Mouse (Mus musculus): ENCODE measurements around the gene Dpp10. TPM values are rescaled to one million over a fixed set of nuclear protein-coding genes. Genes with fewer than 3 reads are reported as not detected.

Dpp10 gene
- 5.5 and 6.9 TPM in 2 replicates for polyA plus RNA-seq (2015; fragmentation: Nextera tagmentation; extraction: Ambion mirVana)

GRCm38 (mm10) chr1:124044925-124045640 lies at the start of gene Dpp10:
Dpp10 (minus strand) TSS chr1:124045559.
- H3K4me3 ChIP-seq (replicated peaks): peak within 1 kb of the TSS; percentile 65
- 1% methylated on average over 30 of the region's 38 CpGs for WGBS
- ATAC-seq: peak; percentile 69
- peak within 1 kb of the TSS; percentile 68 for H3K9ac ChIP-seq (replicated peaks)
- H3K27me3 ChIP-seq: peaks cover 30% of the 10 kb centered on the region
- H3K9me3 ChIP-seq: no peaks in the 10 kb centered on the region
- H3K4me2 ChIP-seq (replicated peaks): peak within 1 kb of the TSS; percentile 86
- H3K4me1 ChIP-seq (replicated peaks): peaks cover 15% of the 10 kb centered on the region
- H3K36me3 ChIP-seq: no peaks in the 10 kb centered on the region
- peak within 1 kb of the TSS; percentile 68 for H3K27ac ChIP-seq

- peaks cover 15% of the 10 kb centered on the region for H3K4me1 ChIP-seq (replicated peaks)
- H3K4me2 ChIP-seq (replicated peaks): no peak overlapping the region
- 87% methylated on average over 1 of the region's 1 CpGs for WGBS
- H3K27me3 ChIP-seq: peaks cover 23% of the 10 kb centered on the region
- ATAC-seq: no peak
- H3K9ac ChIP-seq (replicated peaks): no peak overlapping the region
- H3K9me3 ChIP-seq: no peaks in the 10 kb centered on the region
- no peaks in the 10 kb centered on the region for H3K36me3 ChIP-seq
- H3K4me3 ChIP-seq (replicated peaks): no peak overlapping the region
- H3K27ac ChIP-seq: no peak overlapping the region
Measured at GRCm38 (mm10) chr1:124048544-124048943, 3.2 kb upstream of the Dpp10 start.

- Histone ChIP-seq H3K4me2 (replicated peaks) (peak overlapping the region; percentile 86), H3K27me3 (peaks cover 30% of the 10 kb centered on the region), H3K36me3 (no peaks in the 10 kb centered on the region), H3K4me1 (replicated peaks) (peaks cover 15% of the 10 kb centered on the region), H3K4me3 (replicated peaks) (peak overlapping the region; percentile 65), H3K9ac (replicated peaks) (peak overlapping the region; percentile 68), H3K27ac (peak overlapping the region; percentile 68), H3K9me3 (no peaks in the 10 kb centered on the region)
- 1% methylated on average over 44 of the region's 44 CpGs for WGBS
- peak; percentile 96 for ATAC-seq
Measured at GRCm38 (mm10) chr1:124045761-124046300, 472 bp upstream of the Dpp10 start.

GRCm38 (mm10) chr1:124044161-124044560 lies 1.2 kb downstream of the Dpp10 start:
- no peaks in the 10 kb centered on the region for H3K36me3 ChIP-seq
- H3K4me1 ChIP-seq (replicated peaks): peaks cover 15% of the 10 kb centered on the region
- no peaks in the 10 kb centered on the region for H3K9me3 ChIP-seq
- 11% methylated on average over 12 of the region's 12 CpGs for WGBS
- H3K27ac ChIP-seq: no peak overlapping the region
- H3K4me3 ChIP-seq (replicated peaks): peak overlapping the region; percentile 65
- peak overlapping the region; percentile 68 for H3K9ac ChIP-seq (replicated peaks)
- H3K27me3 ChIP-seq: peaks cover 30% of the 10 kb centered on the region
- H3K4me2 ChIP-seq (replicated peaks): peak overlapping the region; percentile 86
- ATAC-seq: no peak

DNA sequence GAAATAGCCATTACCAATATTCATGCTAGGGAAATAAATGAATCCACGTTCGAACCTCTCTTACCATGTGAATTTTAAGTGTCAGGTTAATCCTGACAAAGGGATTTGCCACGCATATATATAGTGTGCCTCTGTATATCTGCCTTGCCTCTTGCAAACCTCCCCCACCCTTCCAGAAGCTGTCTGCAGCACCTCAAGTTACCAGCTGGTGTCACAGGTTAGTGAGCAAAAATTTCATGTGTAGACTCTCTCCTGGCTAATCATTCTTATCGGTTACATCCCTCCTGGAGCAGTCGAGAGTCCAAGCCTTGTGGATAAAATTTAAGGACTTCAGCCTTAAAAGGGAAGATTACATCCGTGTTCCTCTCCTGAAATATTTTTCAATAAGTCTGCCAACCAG lies 1.9 kb downstream of the Dpp10 start:
- H3K27me3 ChIP-seq: peaks cover 30% of the 10 kb centered on the region
- H3K4me1 ChIP-seq (replicated peaks): peaks cover 15% of the 10 kb centered on the region
- ATAC-seq: no peak
- no peak overlapping the region for H3K27ac ChIP-seq
- 52% methylated on average over 6 of the region's 6 CpGs for WGBS
- no peak overlapping the region; the same call in 1 of the 2 replicates for H3K9ac ChIP-seq (replicated peaks)
- no peaks in the 10 kb centered on the region for H3K36me3 ChIP-seq
- peak overlapping the region; percentile 65 for H3K4me3 ChIP-seq (replicated peaks)
- peak overlapping the region; percentile 86 for H3K4me2 ChIP-seq (replicated peaks)
- no peaks in the 10 kb centered on the region for H3K9me3 ChIP-seq

GRCm38 (mm10) chr1:124041559-124041958 lies 3.8 kb downstream of the Dpp10 start:
- H3K27ac ChIP-seq: no peak overlapping the region
- ATAC-seq: no peak
- 7% methylated on average over 3 of the region's 3 CpGs for WGBS
- H3K27me3 ChIP-seq: peaks cover 26% of the 10 kb centered on the region
- no peak overlapping the region for H3K4me2 ChIP-seq (replicated peaks)
- no peaks in the 10 kb centered on the region for H3K36me3 ChIP-seq
- no peaks in the 10 kb centered on the region for H3K9me3 ChIP-seq
- no peak overlapping the region for H3K9ac ChIP-seq (replicated peaks)
- no peak overlapping the region for H3K4me3 ChIP-seq (replicated peaks)
- H3K4me1 ChIP-seq (replicated peaks): peaks cover 15% of the 10 kb centered on the region

- Histone ChIP-seq H3K4me3 (replicated peaks) (no peak overlapping the region), H3K36me3 (no peaks in the 10 kb centered on the region), H3K4me1 (replicated peaks) (no peaks in the 10 kb centered on the region), H3K27ac (no peak overlapping the region), H3K27me3 (no peaks in the 10 kb centered on the region), H3K4me2 (replicated peaks) (no peak overlapping the region), H3K9ac (replicated peaks) (no peak overlapping the region), H3K9me3 (no peaks in the 10 kb centered on the region)
- 69% methylated on average over 4 of the region's 4 CpGs for WGBS
- ATAC-seq: no peak
Measured at GRCm38 (mm10) chr1:124035306-124035990, 9.9 kb downstream of the Dpp10 start.

DNA sequence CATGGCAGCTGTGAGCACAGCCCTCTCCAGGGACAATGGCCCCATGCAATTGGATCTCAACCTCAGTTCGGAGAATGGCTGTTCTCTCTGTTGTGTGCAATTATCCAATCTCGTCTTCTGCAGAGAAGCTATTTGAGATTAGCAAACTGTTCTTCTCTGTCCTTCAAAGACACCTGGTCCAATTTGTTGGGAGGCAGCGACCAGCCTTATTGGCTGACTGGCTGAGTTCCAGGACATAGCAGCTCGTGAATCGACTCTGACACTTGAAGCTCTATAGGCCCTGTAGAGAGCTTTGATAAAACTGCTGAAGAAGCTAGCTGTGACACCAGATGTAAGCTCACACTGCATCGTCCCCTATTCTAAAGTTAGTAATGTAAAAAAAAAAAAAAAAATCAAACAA lies 12.7 kb downstream of the Dpp10 start:
- Histone ChIP-seq H3K4me3 (replicated peaks) (no peak overlapping the region), H3K4me1 (replicated peaks) (no peaks in the 10 kb centered on the region), H3K36me3 (no peaks in the 10 kb centered on the region), H3K4me2 (replicated peaks) (no peak overlapping the region), H3K27ac (no peak overlapping the region), H3K9me3 (no peaks in the 10 kb centered on the region), H3K27me3 (no peaks in the 10 kb centered on the region), H3K9ac (replicated peaks) (no peak overlapping the region)
- no peak for ATAC-seq
- 76% methylated on average over 6 of the region's 6 CpGs for WGBS

- WGBS: 79% methylated on average over 2 of the region's 2 CpGs
- Histone ChIP-seq H3K27me3 (no peaks in the 10 kb centered on the region), H3K4me1 (replicated peaks) (no peaks in the 10 kb centered on the region), H3K9ac (replicated peaks) (no peak overlapping the region), H3K36me3 (no peaks in the 10 kb centered on the region), H3K4me2 (replicated peaks) (no peak overlapping the region), H3K9me3 (no peaks in the 10 kb centered on the region), H3K4me3 (replicated peaks) (no peak overlapping the region), H3K27ac (no peak overlapping the region)
- ATAC-seq: no peak
Measured at GRCm38 (mm10) chr1:124031968-124032367, 13.4 kb downstream of the Dpp10 start.

DNA sequence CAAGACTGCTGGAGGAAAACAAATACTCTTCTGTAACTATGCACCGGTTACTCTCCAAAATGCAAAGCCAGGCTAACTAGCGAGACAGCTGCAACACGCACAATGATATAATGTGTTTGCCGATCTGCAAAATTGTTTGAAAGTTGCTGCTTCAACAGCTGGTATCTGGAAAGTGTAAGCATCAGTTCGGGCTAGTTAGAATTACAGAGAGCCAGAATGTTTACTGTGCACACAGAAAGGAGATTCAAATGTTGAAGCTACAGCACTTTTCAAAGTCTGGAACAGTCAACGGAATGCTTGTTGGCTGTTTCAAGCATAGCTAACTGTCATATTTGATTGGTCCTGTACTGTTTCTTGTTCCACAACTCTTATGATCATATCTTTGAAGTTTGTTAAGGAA lies 42.6 kb downstream of the Dpp10 start:
- H3K9me3 ChIP-seq: no peaks in the 10 kb centered on the region
- no peak overlapping the region for H3K9ac ChIP-seq (replicated peaks)
- H3K4me3 ChIP-seq (replicated peaks): no peak overlapping the region
- no peaks in the 10 kb centered on the region for H3K4me1 ChIP-seq (replicated peaks)
- H3K36me3 ChIP-seq: no peaks in the 10 kb centered on the region
- H3K27me3 ChIP-seq: no peaks in the 10 kb centered on the region
- no peak for ATAC-seq
- 83% methylated on average over 6 of the region's 6 CpGs for WGBS
- no peak overlapping the region for H3K27ac ChIP-seq
- no peak overlapping the region for H3K4me2 ChIP-seq (replicated peaks)

DNA sequence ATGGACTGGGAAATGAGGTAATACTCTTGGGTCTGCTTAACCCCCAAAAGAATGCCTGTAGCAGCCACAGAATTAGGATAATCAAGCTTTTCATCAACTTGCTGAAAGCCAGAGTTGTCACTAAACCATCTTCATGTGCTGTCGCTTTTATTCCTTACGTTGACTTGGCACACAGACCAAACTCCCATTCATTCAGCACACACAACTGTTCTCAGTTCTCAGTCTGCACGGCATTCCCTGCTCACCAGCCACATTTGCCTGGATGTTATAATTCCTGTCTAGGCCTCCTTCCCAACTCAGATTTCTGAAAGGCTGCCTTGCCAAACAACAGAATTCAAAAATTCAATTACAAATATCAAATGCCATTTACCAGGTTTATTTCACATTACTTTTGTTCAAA lies 49.6 kb downstream of the Dpp10 start:
- no peak overlapping the region for H3K27ac ChIP-seq
- no peaks in the 10 kb centered on the region for H3K4me1 ChIP-seq (replicated peaks)
- no peaks in the 10 kb centered on the region for H3K27me3 ChIP-seq
- H3K36me3 ChIP-seq: no peaks in the 10 kb centered on the region
- WGBS: 67% methylated on average over 3 of the region's 3 CpGs
- H3K4me2 ChIP-seq (replicated peaks): no peak overlapping the region
- no peak for ATAC-seq
- no peak overlapping the region for H3K9ac ChIP-seq (replicated peaks)
- no peaks in the 10 kb centered on the region for H3K9me3 ChIP-seq
- H3K4me3 ChIP-seq (replicated peaks): no peak overlapping the region

DNA sequence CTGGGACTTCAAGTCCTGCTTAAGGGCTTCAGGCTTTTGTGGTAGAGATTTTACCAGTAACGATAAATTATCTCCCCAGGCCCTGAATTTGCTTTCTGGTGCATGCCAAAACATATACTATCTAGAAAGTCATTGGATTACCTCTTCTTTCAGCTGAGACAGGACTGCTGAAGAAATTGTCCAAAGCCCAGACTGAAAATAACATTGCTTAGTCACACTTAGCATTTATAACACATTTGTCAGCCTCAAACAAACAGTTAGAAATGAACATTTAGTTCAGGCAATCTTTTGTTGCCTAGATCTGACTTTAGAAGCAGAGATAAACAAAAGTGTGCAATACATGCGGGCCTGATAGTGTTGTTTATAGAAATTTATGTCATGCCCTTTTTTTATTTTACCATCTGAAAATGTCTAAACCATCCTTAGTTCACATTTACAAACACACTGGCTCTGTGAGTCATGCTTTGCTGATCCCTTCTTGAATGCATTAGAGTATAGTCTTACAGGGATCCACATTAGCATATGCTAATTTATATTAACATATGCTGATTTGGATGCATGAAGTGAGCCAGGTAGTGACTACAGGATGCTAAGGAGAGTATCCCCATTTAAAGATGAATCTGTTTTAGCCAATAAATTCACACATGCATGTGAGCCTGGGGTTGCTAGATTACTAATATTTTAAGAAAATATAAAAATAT lies 59.9 kb downstream of the Dpp10 start:
- Histone ChIP-seq H3K4me1 (replicated peaks) (no peaks in the 10 kb centered on the region), H3K27ac (no peak overlapping the region), H3K36me3 (no peaks in the 10 kb centered on the region), H3K9me3 (no peaks in the 10 kb centered on the region), H3K27me3 (no peaks in the 10 kb centered on the region), H3K4me3 (replicated peaks) (no peak overlapping the region), H3K4me2 (replicated peaks) (no peak overlapping the region), H3K9ac (replicated peaks) (no peak overlapping the region)
- 79% methylated on average over 2 of the region's 2 CpGs for WGBS
- no peak for ATAC-seq

Measured in midbrain, embryonic 13.5 days (tissue).